Mouse (Mus musculus): ENCODE data around the gene Gm10160.

Gm10160 gene

GRCm38 (mm10) chr7:81825381-81825780 is 30.2 kb downstream of the Gm10160 start:
- DNase-seq, result no peak

GRCm38 (mm10) chr7:81824906-81825305 is 30.7 kb downstream of the Gm10160 start:
- no peak for DNase-seq

DNA sequence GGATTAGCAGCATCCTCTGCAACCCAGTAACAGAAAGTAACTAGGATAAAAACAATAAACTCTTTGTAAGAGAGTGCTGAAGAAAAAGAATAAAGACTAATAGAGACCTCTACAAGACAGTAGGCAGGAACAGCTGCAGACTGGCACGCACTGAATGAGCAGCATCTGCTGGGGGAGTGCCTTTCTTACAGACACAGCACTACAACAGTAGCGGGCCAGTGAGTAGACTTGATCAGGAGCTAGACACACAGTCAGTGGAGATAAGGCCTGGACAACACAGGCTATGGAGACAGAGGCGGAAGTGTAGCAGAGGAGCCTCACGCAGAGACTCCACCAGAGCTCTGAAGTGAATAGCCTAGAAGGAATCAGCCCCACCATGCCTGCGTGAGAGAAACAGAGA is 49.5 kb downstream of the Gm10160 start:
- no peak for DNase-seq
